8 mouse cellular contexts compared by ENCODE assay signal in the genomic region with DNA sequence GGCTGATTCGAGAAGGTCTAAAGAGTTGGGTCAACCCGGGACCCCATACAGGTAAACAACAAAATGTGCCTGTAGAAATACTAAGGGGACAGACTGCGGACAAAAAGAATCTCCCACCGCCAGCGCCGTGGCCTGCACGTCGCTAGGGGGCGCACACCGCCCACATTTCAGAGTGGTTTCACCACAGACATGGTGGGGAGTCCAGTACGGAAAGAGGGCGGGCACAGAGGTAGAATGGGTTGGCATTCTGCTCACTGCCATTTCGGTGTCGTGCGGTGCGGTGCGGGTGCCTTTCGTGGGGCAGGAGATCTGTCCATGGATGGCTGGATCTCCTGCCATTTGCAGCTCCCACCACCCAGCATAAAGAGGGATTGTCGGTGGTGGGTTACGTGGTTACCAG. TPM values are rescaled to one million over a fixed set of nuclear protein-coding genes. Genes with fewer than 3 reads are reported as not detected.
DNase-seq lines count a peak whose midpoint lies in the region; ATAC-seq lines count a peak whose summit lies in the region.

No protein-coding gene starts in this region.

- H3K27me3 ChIP-seq in hindbrain, embryonic 12.5 days = peaks cover 34% of the 10 kb centered on the region

- peaks cover 35% of the 10 kb centered on the region; the same call in 1 of the 2 replicates for H3K36me3 ChIP-seq in hindbrain, embryonic 12.5 days

- peak overlapping the region; percentile 56 for H3K4me3 ChIP-seq in hindbrain, embryonic 12.5 days

- WGBS in hindbrain, embryonic 12.5 days = 3% methylated on average over 20 of the region's 20 CpGs

- H3K9ac ChIP-seq in hindbrain, embryonic 12.5 days = peak overlapping the region; percentile 78

- ATAC-seq in hindbrain, embryonic 12.5 days (ENCODE audit: low FRiP score) = peak; percentile 30

- H3K9me3 ChIP-seq in hindbrain, embryonic 12.5 days (replicated peaks) = no peaks in the 10 kb centered on the region

- DNase-seq in MN1 (ENCODE audit: low spot score) = peak; percentile 90
- peak; percentile 88 for DNase-seq in cerebellum, adult 9-11 months
- DNase-seq in frontal cortex, postnatal 10 days (ENCODE audit: low spot score in 2 of 2) = peak; percentile 72 to 86
- peak; percentile 91 to 93 for DNase-seq in layer of hippocampus, postnatal 14 days (ENCODE audit: low spot score in 2 of 2)
- DNase-seq in lung, postnatal 14 days = peak; percentile 93
- peak; percentile 83 for DNase-seq in ovary, postnatal 36 days (ENCODE audit: low spot score)
- DNase-seq in thymus, postnatal 25 days = peak; percentile 86

- peaks cover 58% of the 10 kb centered on the region for H3K4me1 ChIP-seq in hindbrain, embryonic 12.5 days

- H3K4me2 ChIP-seq in hindbrain, embryonic 12.5 days (replicated peaks) = peak overlapping the region; percentile 87

- H3K27ac ChIP-seq in hindbrain, embryonic 12.5 days = no peak overlapping the region; the same call in 1 of the 2 replicates

RNA-seq across cellular contexts. Expression of gene Ccnd1, which starts 2.2 kb away (rescaled TPM):
- 123 and 128 TPM in 2 replicates for polyA plus RNA-seq in hindbrain, embryonic 12.5 days (2016; fragmentation: Nextera tagmentation; extraction: Ambion mirVana)
- total RNA-seq in layer of hippocampus, postnatal 14 days (2021) = 10 to 100 TPM; 29.0 to 29.6 TPM

RNA-seq across cellular contexts. Expression of gene LTO1, which starts 22.6 kb away (rescaled TPM):
- polyA plus RNA-seq in hindbrain, embryonic 12.5 days (2016; fragmentation: Nextera tagmentation; extraction: Ambion mirVana) = 28.2 and 34.1 TPM in 2 replicates
- total RNA-seq in layer of hippocampus, postnatal 14 days (2021) = 10 to 100 TPM; 24.0 to 29.0 TPM

RNA-seq across cellular contexts. Expression of gene Fgf15, which starts 41.2 kb away (rescaled TPM):
- polyA plus RNA-seq in hindbrain, embryonic 12.5 days (2016; fragmentation: Nextera tagmentation; extraction: Ambion mirVana) = 62.0 and 66.7 TPM in 2 replicates
- not detected for total RNA-seq in layer of hippocampus, postnatal 14 days (2021)
